Mouse (Mus musculus) stomach, postnatal 0 days (tissue): ENCODE measurements around the gene Slc9a9. TPM values are rescaled to one million over a fixed set of nuclear protein-coding genes. Genes with fewer than 3 reads are reported as not detected.

Experiments
- ATAC-seq: fragments of 200-750 bp; cut with Nextera tagmentation; 2 replicates; pipeline ENCODE4 v1.8.0; 2017; ENCODE audit not compliant: low FRiP score, low TSS enrichment
- DNase-seq: peaks from one replicate; pipeline ENCODE4 v3.0.0-alpha.2; 2016; ENCODE audit warnings: low spot score
- H3K27ac ChIP-seq: fragments of 300-500 bp; sonication (generic); replicated peaks from 2 replicates; pipeline ENCODE4 v1.5.1; 2014; ENCODE audit warnings: mild to moderate bottlenecking, control low read depth
- H3K27me3 ChIP-seq: fragments of 300-500 bp; sonication (generic); 2 replicates; pipeline ENCODE4 v1.6.1; 2014; ENCODE audit warnings: low read length; ENCODE audit not compliant: control insufficient read depth, insufficient read depth
- H3K36me3 ChIP-seq: fragments of 300-500 bp; sonication (generic); 2 replicates; pipeline ENCODE4 v1.6.1; 2014; ENCODE audit warnings: low read length, mixed read lengths; ENCODE audit not compliant: control insufficient read depth, insufficient read depth
- H3K4me1 ChIP-seq: fragments of 300-500 bp; sonication (generic); replicated peaks from 2 replicates; pipeline ENCODE4 v1.6.1; 2014; ENCODE audit warnings: antibody characterized with exemption; ENCODE audit not compliant: control insufficient read depth, insufficient read depth
- H3K4me2 ChIP-seq: fragments of 300-500 bp; sonication (generic); replicated peaks from 2 replicates; pipeline ENCODE4 v1.6.1; 2014; ENCODE audit warnings: low read depth, mild to moderate bottlenecking, control low read depth, moderate library complexity
- H3K4me3 ChIP-seq: fragments of 300-500 bp; sonication (generic); 2 replicates; pipeline ENCODE4 v1.5.1; 2014; ENCODE audit warnings: low read depth, low read length, control low read depth
- H3K9ac ChIP-seq: fragments of 300-500 bp; sonication (generic); 2 replicates; pipeline ENCODE4 v1.6.1; 2014; ENCODE audit warnings: mild to moderate bottlenecking, low read length, control low read depth, mixed read lengths
- H3K9me3 ChIP-seq: fragments of 300-500 bp; sonication (generic); 2 replicates; pipeline ENCODE4 v1.6.1; 2016; ENCODE audit warnings: low read length; ENCODE audit not compliant: control insufficient read depth
- CTCF ChIP-seq: IDR thresholded peaks from 2 replicates; pipeline ENCODE4 v1.5.1; 2016; ENCODE audit warnings: antibody characterized with exemption, low read depth, mild to moderate bottlenecking, moderate library complexity
- EP300 ChIP-seq: optimal IDR thresholded peaks from 2 replicates; pipeline ENCODE3; 2016; ENCODE audit warnings: antibody characterized with exemption
- WGBS: fragments of 180-500 bp; shearing (Covaris S2); extraction: QIAGEN DNeasy Blood & Tissue Kit; methylation state at CpG from one replicate; pipeline ENCODE4 v1.1.7; 2014; 5-methylcytosine and 5-hydroxymethylcytosine counted together
- polyA plus RNA-seq: library from polyadenylated mRNA; unstranded; fragments of >200 nt; fragmentation: Nextera tagmentation; extraction: Ambion mirVana; gene quantifications from 2 replicates; pipeline ENCODE4 v1.2.1, GENCODE M21; 2015

Slc9a9 gene
- polyA plus RNA-seq, 1 experiment from 2014 or later: 3.4 TPM

- no peak overlapping the region for H3K9ac ChIP-seq
- TF ChIP-seq CTCF: no peak
- no peak for TF ChIP-seq EP300
- DNase-seq (no peak), ATAC-seq (no peak)
- H3K4me1 ChIP-seq: no peaks in the 10 kb centered on the region
- H3K27me3 ChIP-seq: no peaks in the 10 kb centered on the region
- H3K27ac ChIP-seq: no peak overlapping the region
- 79% methylated on average over 4 of the region's 4 CpGs for WGBS
- H3K36me3 ChIP-seq: no peaks in the 10 kb centered on the region
- no peaks in the 10 kb centered on the region for H3K9me3 ChIP-seq
- no peak overlapping the region for H3K4me2 ChIP-seq
- no peak overlapping the region for H3K4me3 ChIP-seq
Observed at GRCm38 (mm10) chr9:95226986-95227385, 557.3 kb downstream of the Slc9a9 start.

DNA sequence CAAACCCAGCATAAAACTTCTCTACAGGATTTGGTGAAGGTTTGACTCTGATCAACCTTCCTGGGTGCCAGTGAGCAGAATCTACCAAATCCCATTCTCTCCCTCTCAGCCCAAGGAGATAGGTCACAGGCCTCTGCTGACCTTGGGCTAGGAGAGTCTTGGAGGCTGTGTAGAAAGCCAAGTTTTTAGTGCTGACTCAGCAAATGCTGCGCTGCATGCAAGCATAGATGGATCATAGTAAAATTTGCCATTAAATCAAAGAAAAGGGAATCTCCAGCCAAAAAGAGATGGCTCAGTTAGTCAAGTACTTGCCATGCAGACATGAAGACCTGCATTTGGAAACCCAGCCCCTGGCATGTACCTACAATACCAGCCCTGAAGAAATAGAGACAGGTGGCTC is 558.4 kb downstream of the Slc9a9 start:
- H3K4me3 ChIP-seq: no peak overlapping the region
- H3K9me3 ChIP-seq: no peaks in the 10 kb centered on the region
- no peak overlapping the region for H3K27ac ChIP-seq
- ATAC-seq: no peak
- DNase-seq: no peak
- TF ChIP-seq CTCF (no peak), EP300 (no peak)
- no peaks in the 10 kb centered on the region for H3K4me1 ChIP-seq
- no peaks in the 10 kb centered on the region for H3K36me3 ChIP-seq
- 88% methylated on average over 1 of the region's 1 CpGs for WGBS
- H3K27me3 ChIP-seq: no peaks in the 10 kb centered on the region
- H3K4me2 ChIP-seq: no peak overlapping the region
- H3K9ac ChIP-seq: no peak overlapping the region

- TF ChIP-seq EP300 (no peak), CTCF (no peak)
- Histone ChIP-seq H3K4me1 (no peaks in the 10 kb centered on the region), H3K4me3 (no peak overlapping the region), H3K27me3 (no peaks in the 10 kb centered on the region), H3K36me3 (no peaks in the 10 kb centered on the region), H3K27ac (no peak overlapping the region), H3K9ac (no peak overlapping the region), H3K9me3 (no peaks in the 10 kb centered on the region), H3K4me2 (no peak overlapping the region)
- WGBS: 76% methylated on average over 2 of the region's 2 CpGs
- ATAC-seq: no peak
- DNase-seq: no peak
Observed at GRCm38 (mm10) chr9:95229147-95229546, 559.4 kb downstream of the Slc9a9 start.

DNA sequence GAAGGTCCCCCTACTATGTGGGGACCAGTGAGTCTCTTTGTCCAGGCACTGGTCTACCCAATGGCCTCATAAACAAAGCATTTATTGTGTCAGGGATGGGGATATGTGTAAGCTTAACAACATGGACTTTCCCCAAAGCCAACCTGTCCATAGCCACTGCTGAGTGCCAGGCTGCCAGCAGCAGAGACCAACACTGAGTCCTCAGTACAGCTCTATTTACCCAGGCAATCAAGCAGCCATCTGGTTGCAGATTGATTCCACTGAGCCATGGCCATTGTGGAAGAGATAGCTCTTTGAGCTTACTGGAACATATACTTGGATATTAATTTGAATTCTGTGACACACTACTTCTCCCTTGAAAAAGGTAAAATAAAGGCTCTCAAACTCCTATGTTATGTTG is 570.2 kb downstream of the Slc9a9 start:
- no peak for DNase-seq

DNA sequence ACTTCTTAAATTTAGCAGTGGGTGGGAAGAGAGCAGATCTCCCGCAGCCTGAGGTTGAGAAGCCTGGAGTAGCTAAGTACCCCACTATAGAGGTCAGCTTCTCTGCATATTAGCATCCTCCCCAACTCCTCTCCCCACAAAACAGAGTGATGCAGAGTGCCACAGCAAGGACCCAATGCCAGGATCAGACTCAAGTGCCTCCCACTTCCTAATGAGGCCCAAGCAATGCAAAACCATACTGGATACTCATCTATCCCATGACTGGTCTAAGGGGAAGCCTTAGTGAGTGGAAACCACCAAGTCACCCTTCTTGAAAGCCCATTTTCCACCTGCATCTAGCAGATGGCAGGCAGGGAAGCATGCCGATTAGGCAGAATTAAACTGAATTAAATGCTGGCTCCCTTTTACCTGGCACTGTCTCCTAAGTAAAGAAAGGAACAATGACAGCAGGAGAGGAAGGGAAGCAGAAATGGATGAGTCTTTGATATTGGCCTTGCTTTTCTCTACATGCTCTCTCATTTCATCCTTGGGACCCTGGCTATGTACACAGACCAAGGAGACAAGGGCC is 573.0 kb downstream of the Slc9a9 start:
- 86% methylated on average over 2 of the region's 2 CpGs for WGBS

More for the DNA sequence above, 570.2 kb downstream of the Slc9a9 start:
- no peak for ATAC-seq
- Histone ChIP-seq H3K9me3 (no peaks in the 10 kb centered on the region), H3K27ac (no peak overlapping the region), H3K4me3 (no peak overlapping the region), H3K9ac (no peak overlapping the region), H3K36me3 (no peaks in the 10 kb centered on the region), H3K4me2 (no peak overlapping the region), H3K27me3 (no peaks in the 10 kb centered on the region), H3K4me1 (no peaks in the 10 kb centered on the region)
- no peak for TF ChIP-seq EP300
- TF ChIP-seq CTCF: no peak

GRCm38 (mm10) chr9:95254162-95254561 is 584.5 kb downstream of the Slc9a9 start:
- no peak for DNase-seq
- Histone ChIP-seq H3K4me2 (no peak overlapping the region), H3K4me3 (no peak overlapping the region), H3K36me3 (no peaks in the 10 kb centered on the region), H3K4me1 (no peaks in the 10 kb centered on the region), H3K27me3 (no peaks in the 10 kb centered on the region), H3K9ac (no peak overlapping the region), H3K9me3 (no peaks in the 10 kb centered on the region), H3K27ac (no peak overlapping the region)
- TF ChIP-seq CTCF (no peak), EP300 (no peak)
- no peak for ATAC-seq
- WGBS: 85% methylated on average over 4 of the region's 4 CpGs

More for the DNA sequence above, 573.0 kb downstream of the Slc9a9 start:
- ATAC-seq (no peak), DNase-seq (no peak)
- Histone ChIP-seq H3K9me3 (no peaks in the 10 kb centered on the region), H3K36me3 (no peaks in the 10 kb centered on the region), H3K4me2 (no peak overlapping the region), H3K27me3 (no peaks in the 10 kb centered on the region), H3K4me3 (no peak overlapping the region), H3K4me1 (no peaks in the 10 kb centered on the region), H3K27ac (no peak overlapping the region), H3K9ac (no peak overlapping the region)
- TF ChIP-seq CTCF (no peak), EP300 (no peak)
